Mouse (Mus musculus) CH12.LX (cell line): ENCODE data around the gene Plekhj1. TPM values are rescaled to one million over a fixed set of nuclear protein-coding genes. Genes with fewer than 3 reads are reported as not detected.

ENCODE experiments used
- DNase-seq: peaks from one replicate; pipeline ENCODE4 v3.0.0-alpha.2; 2013; ENCODE audit errors: extremely low read depth
- H3K27ac ChIP-seq: 2 replicates; pipeline ENCODE4 v1.5.1; 2012; ENCODE audit warnings: low read depth, mild to moderate bottlenecking, control low read depth, moderate library complexity; ENCODE audit not compliant: insufficient read depth
- H3K27me3 ChIP-seq: replicated peaks from 2 replicates; pipeline ENCODE3; 2012; ENCODE audit warnings: inconsistent platforms
- H3K36me3 ChIP-seq, 2 experiments: replicated peaks in 1 of 2; 2 replicates each; pipeline versions ENCODE3 to v1.6.1; 2012; ENCODE audit warnings: inconsistent platforms in 1 of 2, low read length in 1 of 2, mild to moderate bottlenecking in 1 of 2, mixed read lengths in 1 of 2, moderate library complexity in 1 of 2; ENCODE audit not compliant: control insufficient read depth in 1 of 2, insufficient read depth in 1 of 2
- H3K4me1 ChIP-seq, 2 experiments: 2 replicates each; pipeline ENCODE4 v1.6.1; 2012; ENCODE audit warnings: inconsistent platforms in 1 of 2, moderate library complexity in 1 of 2; ENCODE audit not compliant: insufficient read depth in 2 of 2, control insufficient read depth in 1 of 2
- H3K4me2 ChIP-seq: 2 replicates; pipeline ENCODE4 v1.6.1; 2012; ENCODE audit warnings: low read depth, mild to moderate bottlenecking, control low read depth; ENCODE audit not compliant: poor library complexity, insufficient read depth, severe bottlenecking
- H3K4me3 ChIP-seq, 3 experiments: fragments of 150-350 bp in 1 of 3; sonication (generic) in 1 of 3; replicated peaks in 1 of 3; 2 replicates each; pipeline versions ENCODE3 to v1.5.1; 2011 to 2012; ENCODE audit warnings: low read depth in 2 of 3, low read length in 2 of 3, mild to moderate bottlenecking in 2 of 3, moderate library complexity in 2 of 3, control low read depth in 1 of 3, improper control_type of control experiment in 1 of 3, inconsistent platforms in 1 of 3, mixed read lengths in 1 of 3; ENCODE audit not compliant: poor library complexity in 1 of 3
- H3K79me2 ChIP-seq: replicated peaks from 2 replicates; pipeline ENCODE4 v1.6.1; 2012; ENCODE audit warnings: mild to moderate bottlenecking, moderate library complexity; ENCODE audit not compliant: control insufficient read depth, poor library complexity, insufficient read depth, severe bottlenecking; ENCODE audit errors: extremely low read depth
- H3K9ac ChIP-seq: 2 replicates; pipeline ENCODE4 v1.6.1; 2012; ENCODE audit warnings: low read depth, mild to moderate bottlenecking, control low read depth, moderate library complexity; ENCODE audit not compliant: insufficient read depth
- H3K9me3 ChIP-seq: replicated peaks from 2 replicates; pipeline ENCODE3; 2012; ENCODE audit warnings: low read length, inconsistent platforms, mixed read lengths
- BHLHE40 ChIP-seq: IDR thresholded peaks from 2 replicates; pipeline ENCODE4 v1.6.1; 2011; ENCODE audit warnings: mild to moderate bottlenecking, low read depth, low read length, improper control_type of control experiment
- CHD2 ChIP-seq: IDR thresholded peaks from 2 replicates; pipeline ENCODE4 v1.6.1; 2011; ENCODE audit warnings: low read length, improper control_type of control experiment
- CTCF ChIP-seq, 2 experiments: IDR thresholded peaks in 1 of 2; conservative IDR thresholded peaks in 1 of 2; 2 replicates each; pipeline ENCODE4 v1.5.1; 2011 to 2012; ENCODE audit warnings: low read depth in 2 of 2, low read length in 2 of 2, improper control_type of control experiment in 1 of 2, inconsistent platforms in 1 of 2, mild to moderate bottlenecking in 1 of 2, moderate library complexity in 1 of 2
- ELF1 ChIP-seq: IDR thresholded peaks from 2 replicates; pipeline ENCODE4 v1.6.1; 2014; ENCODE audit warnings: low read depth, mild to moderate bottlenecking, inconsistent platforms, low read length, improper control_type of control experiment
- HCFC1 ChIP-seq: IDR thresholded peaks from 2 replicates; pipeline ENCODE4 v1.6.1; 2012; ENCODE audit warnings: low read depth, mild to moderate bottlenecking, inconsistent platforms, low read length, improper control_type of control experiment
- JUND ChIP-seq: conservative IDR thresholded peaks from 2 replicates; pipeline ENCODE4 v1.6.1; 2011; ENCODE audit warnings: low read depth, low read length, improper control_type of control experiment
- MAFK ChIP-seq: IDR thresholded peaks from 2 replicates; pipeline ENCODE4 v1.6.1; 2011; ENCODE audit warnings: low read length, improper control_type of control experiment; ENCODE audit not compliant: insufficient replicate concordance
- MAX ChIP-seq: IDR thresholded peaks from 2 replicates; pipeline ENCODE4 v1.6.1; 2011; ENCODE audit warnings: low read length, improper control_type of control experiment
- MEF2A ChIP-seq: IDR thresholded peaks from 2 replicates; pipeline ENCODE4 v1.6.1; 2014; ENCODE audit warnings: low read depth, mild to moderate bottlenecking, inconsistent platforms, low read length, improper control_type of control experiment, borderline replicate concordance
- MXI1 ChIP-seq: IDR thresholded peaks from 2 replicates; pipeline ENCODE4 v1.6.1; 2011; ENCODE audit warnings: mild to moderate bottlenecking, low read depth, low read length, improper control_type of control experiment
- NRF1 ChIP-seq: IDR thresholded peaks from 2 replicates; pipeline ENCODE4 v1.6.1; 2014; ENCODE audit warnings: low read depth, mild to moderate bottlenecking, inconsistent platforms, low read length, improper control_type of control experiment, moderate library complexity
- PAX5 ChIP-seq: IDR thresholded peaks from 2 replicates; pipeline ENCODE4 v1.6.1; 2012; ENCODE audit warnings: low read length, inconsistent platforms, mixed read lengths
- RAD21 ChIP-seq: IDR thresholded peaks from 2 replicates; pipeline ENCODE4 v1.6.1; 2011; ENCODE audit warnings: low read depth, mild to moderate bottlenecking, low read length, improper control_type of control experiment, moderate library complexity
- RCOR1 ChIP-seq: conservative IDR thresholded peaks from 2 replicates; pipeline ENCODE4 v1.6.1; 2012; ENCODE audit warnings: low read depth, mild to moderate bottlenecking, inconsistent platforms, low read length, improper control_type of control experiment
- SMC3 ChIP-seq: IDR thresholded peaks from 2 replicates; pipeline ENCODE4 v1.6.1; 2011; ENCODE audit warnings: low read depth, low read length, improper control_type of control experiment
- TBP ChIP-seq: conservative IDR thresholded peaks from 2 replicates; pipeline ENCODE4 v1.6.1; 2011; ENCODE audit warnings: low read depth, low read length, improper control_type of control experiment
- TCF12 ChIP-seq: IDR thresholded peaks from 2 replicates; pipeline ENCODE4 v1.6.1; 2014; ENCODE audit warnings: low read depth, mild to moderate bottlenecking, inconsistent platforms, low read length, improper control_type of control experiment
- ZKSCAN1 ChIP-seq: IDR thresholded peaks from 2 replicates; pipeline ENCODE4 v1.6.1; 2012; ENCODE audit warnings: low read depth, inconsistent platforms, low read length, improper control_type of control experiment, borderline replicate concordance
- dilution Hi-C: fragments of 300-500 bp; cut with MboI; formaldehyde crosslinking; loops from 2 replicates; pipeline ENCODE4 v1.14.3; 2020; ENCODE audit warnings: low sequenced_read_pairs; ENCODE audit not compliant: extremely low pct_unique_long_range_greater_than_20kb, extremely low pct_ligation_motif_present
- in situ Hi-C: fragments of 300-500 bp; cut with MboI; formaldehyde crosslinking; loops from 3 replicates; pipeline ENCODE4 v1.14.3; 2019; ENCODE audit warnings: low sequenced_read_pairs, low pct_ligation_motif_present, low pct_unique_long_range_greater_than_20kb, mixed read lengths
- polyA plus RNA-seq: library from polyadenylated mRNA; unstranded; fragments of >175 nt; gene quantifications from 2 replicates; pipeline ENCODE4 v1.2.1, GENCODE M21; 2012; ENCODE audit warnings: low read depth; ENCODE audit not compliant: insufficient read length
- total RNA-seq, 2 experiments: library from RNA; depleted of rRNA; stranded (reverse); fragments of 300-350 nt in 1 of 2; fragments of >200 nt in 1 of 2; gene quantifications; 2 replicates each; pipeline ENCODE4 v1.2.3; 2012 to 2014

Plekhj1 gene
- total and polyA plus RNA-seq, 3 experiments, result 63.4 to 123 (median 63.8) TPM

DNA sequence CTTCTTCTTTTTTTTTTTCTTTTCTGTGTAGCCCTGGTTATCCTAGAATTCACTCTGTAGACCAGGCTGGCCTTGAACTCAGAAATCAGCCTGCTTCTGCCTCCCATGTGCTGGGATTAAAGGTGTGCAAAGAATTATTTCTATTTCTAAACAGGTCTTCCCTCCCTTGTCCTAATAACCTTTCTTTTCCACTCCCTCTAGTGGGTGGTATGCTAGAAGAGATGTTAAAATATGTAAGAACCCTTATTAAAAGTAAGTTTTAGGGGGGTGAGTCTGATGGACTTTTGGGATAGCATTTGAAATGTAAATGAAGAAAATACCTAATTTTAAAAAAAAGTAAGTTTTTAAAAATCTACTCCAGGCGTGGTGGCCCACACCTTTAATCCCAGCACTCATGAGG, 24.9 kb upstream of the Plekhj1 start:
- TF ChIP-seq CHD2 (no peak), SMC3 (no peak), RCOR1 (no peak), TCF12 (no peak), ELF1 (no peak), NRF1 (no peak), HCFC1 (no peak), PAX5 (no peak), TBP (no peak), CTCF (conservative IDR thresholded peaks at IDR 0.05 in 1 of 2, IDR thresholded peaks at IDR 0.05 in 1 of 2; ENCODE audit: low read depth in 2 of 2, low read length in 2 of 2) (no peak), BHLHE40 (no peak), MXI1 (no peak)
- Histone ChIP-seq H3K27me3 (no peaks in the 10 kb centered on the region), H3K27ac (no peak overlapping the region), H3K9me3 (no peaks in the 10 kb centered on the region), H3K4me2 (no peak overlapping the region), H3K4me3 (no peak overlapping the region), H3K79me2 (peaks cover 17% of the 10 kb centered on the region), H3K9ac (no peak overlapping the region), H3K36me3 (peaks cover 8 to 10% of the 10 kb centered on the region in 2 experiments), H3K4me1 (peaks cover 6 to 28% of the 10 kb centered on the region in 2 experiments)
- dilution Hi-C loops (no loop called here), in situ Hi-C loops (loop anchor here (5.0 kb wide), 1 partner anchor 34 kb away; the partner anchor contains the start of genes Lsm7 and Sppl2b)
- no peak for DNase-seq

DNA sequence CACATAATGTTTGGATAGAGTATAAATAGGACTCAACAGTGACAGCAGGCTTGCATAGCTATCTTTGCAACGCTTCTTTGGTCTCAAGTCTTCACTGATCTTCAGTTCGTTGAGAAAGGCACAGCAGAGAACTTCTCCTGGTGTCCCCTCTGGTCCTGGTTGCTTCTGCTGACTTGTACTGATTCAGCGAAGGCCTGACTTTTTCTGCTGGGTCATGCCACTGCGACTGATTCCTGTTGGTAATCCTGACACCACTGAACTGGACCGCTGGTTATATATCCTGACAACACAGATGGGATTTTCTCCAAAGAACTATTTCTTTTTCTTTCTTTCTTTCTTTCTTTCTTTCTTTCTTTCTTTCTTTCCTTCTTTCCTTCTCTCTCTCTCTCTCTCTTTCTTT, 24.1 kb upstream of the Plekhj1 start:
- in situ Hi-C loops (loop anchor here (5.0 kb wide), 1 partner anchor 35 kb away; the partner anchor contains the start of genes Lsm7 and Sppl2b), dilution Hi-C loops (no loop called here)
- Histone ChIP-seq H3K9me3 (no peaks in the 10 kb centered on the region), H3K4me1 (peaks cover 2 to 20% of the 10 kb centered on the region in 2 experiments; a peak in 2 of 4 replicates), H3K4me2 (no peak overlapping the region), H3K4me3 (no peak overlapping the region), H3K9ac (no peak overlapping the region), H3K27me3 (no peaks in the 10 kb centered on the region), H3K36me3 (peaks cover under 1 to 2% of the 10 kb centered on the region in 2 experiments), H3K27ac (no peak overlapping the region), H3K79me2 (peaks cover 9% of the 10 kb centered on the region)
- no peak for DNase-seq
- TF ChIP-seq HCFC1 (no peak), CTCF (conservative IDR thresholded peaks at IDR 0.05 in 1 of 2, IDR thresholded peaks at IDR 0.05 in 1 of 2; ENCODE audit: low read depth in 2 of 2, low read length in 2 of 2) (no peak), MAFK (no peak), RAD21 (no peak), JUND (no peak), NRF1 (no peak), MEF2A (no peak), ELF1 (no peak), MAX (no peak), SMC3 (no peak), ZKSCAN1 (no peak)
